Mouse (Mus musculus) spleen, postnatal 0 days (tissue): ENCODE measurements around the gene Vma21. TPM values are rescaled to one million over a fixed set of nuclear protein-coding genes. Genes with fewer than 3 reads are reported as not detected.

Source experiments
- polyA plus RNA-seq: library from polyadenylated mRNA; unstranded; fragments of >200 nt; fragmentation: Nextera tagmentation; extraction: Ambion mirVana; gene quantifications from 2 replicates; pipeline ENCODE4 v1.2.1, GENCODE M21; 2015

Vma21 gene
- polyA plus RNA-seq: 37.7 and 39.2 TPM in 2 replicates

DNA sequence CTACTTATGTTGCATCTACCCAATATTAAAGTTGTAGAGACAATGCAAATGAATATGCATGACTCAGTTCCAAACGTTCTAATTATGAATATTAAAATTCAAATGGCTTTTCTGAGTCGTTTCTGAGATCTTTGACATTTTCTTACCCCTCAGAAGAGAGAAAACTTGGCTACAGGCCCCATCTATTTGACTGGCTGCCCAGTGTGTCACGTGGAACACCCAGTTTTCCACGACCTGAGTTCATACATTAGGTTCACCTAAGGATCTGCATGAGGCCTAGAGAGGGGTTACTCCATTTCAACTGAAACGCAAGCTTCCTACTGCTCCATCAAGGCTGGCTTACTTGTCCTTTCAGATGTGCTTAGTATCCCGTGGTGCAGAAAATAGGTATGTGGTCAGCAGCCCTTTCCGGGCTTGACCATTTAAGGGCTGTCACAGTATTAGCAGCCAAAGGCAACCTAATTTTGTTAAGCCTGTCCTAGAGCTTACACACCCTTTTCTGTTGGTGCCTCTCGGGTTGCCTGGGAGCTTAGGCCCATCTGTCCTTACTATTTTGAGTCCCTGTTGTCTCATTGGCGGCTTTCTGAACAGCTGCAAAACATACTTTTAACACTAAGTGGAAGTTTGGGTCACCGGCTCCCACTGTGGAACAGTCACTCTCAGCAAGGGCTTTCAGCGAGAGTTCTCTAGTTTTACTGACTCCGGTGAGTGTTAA is at the start of gene Vma21:
Gene Vma21 (plus strand): TSS at position 294 of the 715 bp plus-strand sequence.

Other genes starting within 250 kb of the Vma21 start
- 0.11 and 0.23 TPM in 2 replicates for gene Gpr50, start 152.3 kb upstream of the Vma21 start, polyA plus RNA-seq
- gene Gm1141, start 105.1 kb downstream of the Vma21 start, polyA plus RNA-seq: not detected in 2 replicates
- 2.1 and 3.1 TPM in 2 replicates for gene Prrg3, start 146.7 kb downstream of the Vma21 start, polyA plus RNA-seq
- 0.17 TPM in 1 of 2 replicates, not detected in the other for gene Fate1, start 157.1 kb downstream of the Vma21 start, polyA plus RNA-seq
- gene Cnga2, start 175.9 kb downstream of the Vma21 start, polyA plus RNA-seq: 0.04 and 0.13 TPM in 2 replicates